Comparison of ENCODE assay signal across 8 mouse cellular contexts in the genomic region with DNA sequence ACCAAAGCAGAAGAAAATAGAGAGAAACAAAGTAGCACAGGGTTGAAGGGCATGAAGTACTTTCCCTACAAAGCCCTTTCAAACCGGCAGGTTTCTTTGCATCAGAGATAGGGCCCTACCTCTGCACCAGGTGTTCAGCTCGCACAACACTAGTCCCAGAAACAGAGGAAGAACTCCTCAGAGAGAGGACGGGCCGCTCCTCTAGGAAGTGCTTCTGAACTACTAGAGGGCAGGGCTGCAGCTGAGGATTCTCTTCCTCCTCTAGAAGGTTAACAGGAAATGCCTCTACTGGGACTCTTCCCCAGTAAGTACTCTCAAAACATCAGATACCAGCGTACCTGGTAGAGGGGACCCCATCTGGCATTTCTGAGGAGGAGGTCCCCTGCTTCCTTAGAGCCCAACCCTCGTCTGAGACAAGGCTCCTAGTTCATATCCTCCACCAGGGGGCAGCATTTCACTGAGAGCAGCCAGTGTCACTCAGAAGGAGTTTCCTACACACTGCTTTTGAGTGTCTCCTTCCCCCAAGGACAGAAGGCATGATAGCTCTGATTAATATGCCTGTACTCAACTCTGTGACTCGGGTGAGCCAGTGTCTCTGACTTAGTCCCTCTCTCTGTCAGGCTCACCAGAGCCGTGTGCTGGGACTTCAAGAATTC.
DNase-seq lines count a peak whose midpoint lies in the region; ATAC-seq and TF ChIP-seq lines count a peak whose summit lies in the region.

No protein-coding gene starts in this region.

- peak; percentile 98 for TF ChIP-seq CTCF in intestine, postnatal 0 days (IDR thresholded peaks at IDR 0.05; ENCODE audit: low read depth)

- no peak overlapping the region for H3K4me2 ChIP-seq in intestine, postnatal 0 days (replicated peaks; ENCODE audit: low read depth)
- H3K4me2 ChIP-seq in liver, embryonic 13.5 days: no peak overlapping the region

- H3K4me3 ChIP-seq in intestine, postnatal 0 days (ENCODE audit: low read depth, low read length): no peak overlapping the region
- no peak overlapping the region for H3K4me3 ChIP-seq in liver, embryonic 13.5 days (replicated peaks)

- no peaks in the 10 kb centered on the region for H3K27me3 ChIP-seq in intestine, postnatal 0 days (replicated peaks; ENCODE audit: control insufficient read depth, insufficient read depth, low read length)
- no peaks in the 10 kb centered on the region for H3K27me3 ChIP-seq in liver, embryonic 13.5 days

- H3K36me3 ChIP-seq in intestine, postnatal 0 days (ENCODE audit: control insufficient read depth, insufficient read depth): no peaks in the 10 kb centered on the region
- H3K36me3 ChIP-seq in liver, embryonic 13.5 days: no peaks in the 10 kb centered on the region

- DNase-seq in urinary bladder, postnatal 14 days (ENCODE audit: low spot score): peak; percentile 56
- no peak for DNase-seq in urinary bladder, adult 2 months (ENCODE audit: low spot score)
- peak; percentile 8 for DNase-seq in c-Kit-negative CD71-positive TER-119-positive erythroid progenitor cells, embryonic 14.5 days (ENCODE audit: low read depth, low spot score)
- peak; percentile 80 for DNase-seq in forelimb bud, embryonic 11.5 days (ENCODE audit: low read depth, low spot score)
- DNase-seq in liver, embryonic 13.5 days: peak; percentile 18
- DNase-seq in thymus, postnatal 36 days: peak; percentile 27 to 30

- ATAC-seq in intestine, postnatal 0 days: peak; percentile 65
- peak; percentile 45; the same call in 1 of the 2 replicates for ATAC-seq in liver, embryonic 13.5 days (ENCODE audit: low read depth)
- ATAC-seq in neutrophil, adult 5-6 weeks (ENCODE audit: extremely low read depth, insufficient number of reproducible peaks, low FRiP score, poor library complexity, severe bottlenecking): 0 out of 2 replicates have a peak, but pooled peaks have one; percentile 31

- peaks cover 4% of the 10 kb centered on the region; the same call in 1 of the 2 replicates for H3K4me1 ChIP-seq in intestine, postnatal 0 days (replicated peaks; ENCODE audit: control insufficient read depth, insufficient read depth, low read length)
- H3K4me1 ChIP-seq in liver, embryonic 13.5 days (replicated peaks): peaks cover 12% of the 10 kb centered on the region; the same call in 1 of the 2 replicates

- no peak overlapping the region for H3K9ac ChIP-seq in intestine, postnatal 0 days (ENCODE audit: low read depth, low read length)
- H3K9ac ChIP-seq in liver, embryonic 13.5 days: no peak overlapping the region

- no peak overlapping the region for H3K27ac ChIP-seq in intestine, postnatal 0 days (ENCODE audit: low read depth, low read length)
- H3K27ac ChIP-seq in liver, embryonic 13.5 days: no peak overlapping the region

- 20% methylated on average over 8 of the region's 8 CpGs for WGBS in intestine, postnatal 0 days
- 39% methylated on average over 8 of the region's 8 CpGs for WGBS in liver, embryonic 13.5 days (ENCODE audit: insufficient replicate concordance)

- H3K9me3 ChIP-seq in intestine, postnatal 0 days (ENCODE audit: control insufficient read depth): no peaks in the 10 kb centered on the region
- no peaks in the 10 kb centered on the region for H3K9me3 ChIP-seq in liver, embryonic 13.5 days (replicated peaks)
